Mouse (Mus musculus) heart, postnatal 0 days (tissue): Measurements from ENCODE around the gene Hmgn5.

Experiments used
- CTCF ChIP-seq: IDR thresholded peaks from 2 replicates; pipeline ENCODE4 v1.5.1; 2016; ENCODE audit warnings: antibody characterized with exemption, control low read depth, low read depth
- EP300 ChIP-seq: IDR thresholded peaks from 2 replicates; pipeline ENCODE4 v1.6.1; 2016; ENCODE audit warnings: antibody characterized with exemption, low read depth

- TF ChIP-seq CTCF, result no peak
- no peak for TF ChIP-seq EP300
Measured at GRCm38 (mm10) chrX:109020858-109021257, 7.7 kb upstream of the Hmgn5 start.
